Mouse (Mus musculus): ENCODE data around the gene Gpr146.

GRCm38 (mm10) chr5:139440451-139440850 lies 63.0 kb downstream of the Gpr146 start:
- TF ChIP-seq CTCF (IDR thresholded peaks at IDR 0.05; ENCODE audit: low read depth), result no peak
- TF ChIP-seq EP300 (IDR thresholded peaks at IDR 0.05; ENCODE audit: low read depth), result no peak

All from heart, postnatal 0 days (tissue).